Mouse (Mus musculus) hindlimb bud, embryonic 11.5 days (tissue): ENCODE results near the gene Igf2bp3.

Source experiments
- DNase-seq: peaks from one replicate; pipeline ENCODE4 v3.0.0-alpha.2; 2012; ENCODE audit warnings: low read depth, low spot score; ENCODE audit errors: extremely low spot score

Gene Igf2bp3

GRCm38 (mm10) chr6:49138159-49139051, 76.4 kb downstream of the Igf2bp3 start:
- DNase-seq, result no peak

GRCm38 (mm10) chr6:49136739-49137138, 78.0 kb downstream of the Igf2bp3 start:
- no peak for DNase-seq

GRCm38 (mm10) chr6:49132352-49133090, 82.2 kb downstream of the Igf2bp3 start:
- DNase-seq, result no peak

GRCm38 (mm10) chr6:49131855-49132254, 82.9 kb downstream of the Igf2bp3 start:
- no peak for DNase-seq

GRCm38 (mm10) chr6:49130328-49130727, 84.4 kb downstream of the Igf2bp3 start:
- no peak for DNase-seq

GRCm38 (mm10) chr6:49120370-49120769, 94.4 kb downstream of the Igf2bp3 start:
- no peak for DNase-seq

GRCm38 (mm10) chr6:49119462-49120135, 95.2 kb downstream of the Igf2bp3 start:
- DNase-seq, result no peak

GRCm38 (mm10) chr6:49118446-49118845, 96.3 kb downstream of the Igf2bp3 start:
- no peak for DNase-seq

- DNase-seq, result no peak
Measured at GRCm38 (mm10) chr6:49116241-49116640, 98.5 kb downstream of the Igf2bp3 start.

GRCm38 (mm10) chr6:49115550-49115949, 99.2 kb downstream of the Igf2bp3 start:
- DNase-seq, result no peak

GRCm38 (mm10) chr6:49114457-49114856, 100.3 kb downstream of the Igf2bp3 start:
- DNase-seq, result no peak

- DNase-seq, result peak; percentile 41
Measured at GRCm38 (mm10) chr6:49113895-49114294, 100.9 kb downstream of the Igf2bp3 start.

GRCm38 (mm10) chr6:49109196-49109595, 105.6 kb downstream of the Igf2bp3 start:
- no peak for DNase-seq

GRCm38 (mm10) chr6:49106746-49107500, 107.8 kb downstream of the Igf2bp3 start:
- DNase-seq, result no peak

GRCm38 (mm10) chr6:49099086-49099485, 115.7 kb downstream of the Igf2bp3 start:
- no peak for DNase-seq

GRCm38 (mm10) chr6:49097596-49098110, 117.1 kb downstream of the Igf2bp3 start:
- DNase-seq, result no peak

- DNase-seq, result no peak
Measured at GRCm38 (mm10) chr6:49096933-49097461, 117.8 kb downstream of the Igf2bp3 start.

GRCm38 (mm10) chr6:49096421-49096820, 118.3 kb downstream of the Igf2bp3 start:
- no peak for DNase-seq

- no peak for DNase-seq
Measured at GRCm38 (mm10) chr6:49094968-49095367, 119.8 kb downstream of the Igf2bp3 start.

- DNase-seq, result no peak
Measured at GRCm38 (mm10) chr6:49083008-49083407, 131.7 kb downstream of the Igf2bp3 start.
